Mouse (Mus musculus) testis, adult 2 months (tissue): ENCODE measurements around the gene Ube3c. TPM values are rescaled to one million over a fixed set of nuclear protein-coding genes. Genes with fewer than 3 reads are reported as not detected.

Experiments
- H3K27ac ChIP-seq: fragments of 200-500 bp; 2 replicates; pipeline ENCODE4 v1.5.1; 2012; ENCODE audit warnings: low read depth, low read length; ENCODE audit not compliant: control insufficient read depth, insufficient read depth
- H3K27me3 ChIP-seq: fragments of 200-500 bp; 2 replicates; pipeline ENCODE4 v1.6.1; 2012; ENCODE audit warnings: mild to moderate bottlenecking, low read length, moderate library complexity; ENCODE audit not compliant: control insufficient read depth, insufficient read depth
- H3K36me3 ChIP-seq: fragments of 200-500 bp; 2 replicates; pipeline ENCODE4 v1.6.1; 2012; ENCODE audit warnings: mild to moderate bottlenecking, low read length; ENCODE audit not compliant: control insufficient read depth, insufficient read depth
- H3K4me1 ChIP-seq: fragments of 200-500 bp; 2 replicates; pipeline ENCODE4 v1.6.1; 2012; ENCODE audit warnings: low read length; ENCODE audit not compliant: control insufficient read depth, insufficient read depth
- H3K4me3 ChIP-seq: fragments of 200-500 bp; 2 replicates; pipeline ENCODE4 v1.5.1; 2012; ENCODE audit warnings: low read depth, mild to moderate bottlenecking, low read length, moderate library complexity, mixed read lengths; ENCODE audit not compliant: control insufficient read depth
- CTCF ChIP-seq: fragments of 200-500 bp; IDR thresholded peaks from 2 replicates; pipeline ENCODE4 v1.5.1; 2012; ENCODE audit warnings: low read depth, mild to moderate bottlenecking, inconsistent platforms, low read length, moderate library complexity; ENCODE audit not compliant: control insufficient read depth, insufficient read depth, insufficient replicate concordance
- POLR2A ChIP-seq: fragments of 200-500 bp; IDR thresholded peaks from 2 replicates; pipeline ENCODE4 v1.6.1; 2012; ENCODE audit warnings: low read depth, mild to moderate bottlenecking, inconsistent platforms, low read length, moderate library complexity; ENCODE audit not compliant: control insufficient read depth
- polyA plus RNA-seq: library from polyadenylated mRNA; depleted of rRNA; stranded (reverse); fragments of >200 nt; gene quantifications from 2 replicates; pipeline ENCODE4 v1.2.3, GENCODE M21; 2012; rRNA removed

Ube3c gene
- polyA plus RNA-seq, 1 experiment: 30.5 TPM

DNA sequence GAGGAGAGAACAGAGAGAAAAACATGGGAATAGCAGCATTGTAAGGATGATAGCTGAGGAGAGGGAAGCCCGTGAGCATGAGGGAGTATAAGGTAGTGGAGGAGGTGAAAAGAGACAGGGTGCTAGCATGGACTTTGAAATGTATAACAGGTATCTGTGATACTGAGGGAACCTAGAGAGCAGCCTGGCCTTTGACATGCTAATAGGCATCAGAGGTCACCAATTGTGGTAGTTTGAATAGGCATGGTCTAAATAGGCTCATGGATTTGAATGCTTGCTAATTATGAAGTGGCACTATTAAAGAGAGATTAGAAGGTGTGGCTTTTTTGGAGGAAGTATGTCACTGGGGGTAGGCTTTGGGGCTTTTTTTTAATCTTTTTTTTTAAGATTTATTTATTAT, 143.9 kb downstream of the Ube3c start:
- H3K36me3 ChIP-seq: no peaks in the 10 kb centered on the region
- no peak overlapping the region for H3K4me3 ChIP-seq
- H3K27me3 ChIP-seq: no peaks in the 10 kb centered on the region
- no peaks in the 10 kb centered on the region for H3K4me1 ChIP-seq
- no peak overlapping the region for H3K27ac ChIP-seq
- no peak for TF ChIP-seq POLR2A
- TF ChIP-seq CTCF: no peak

DNA sequence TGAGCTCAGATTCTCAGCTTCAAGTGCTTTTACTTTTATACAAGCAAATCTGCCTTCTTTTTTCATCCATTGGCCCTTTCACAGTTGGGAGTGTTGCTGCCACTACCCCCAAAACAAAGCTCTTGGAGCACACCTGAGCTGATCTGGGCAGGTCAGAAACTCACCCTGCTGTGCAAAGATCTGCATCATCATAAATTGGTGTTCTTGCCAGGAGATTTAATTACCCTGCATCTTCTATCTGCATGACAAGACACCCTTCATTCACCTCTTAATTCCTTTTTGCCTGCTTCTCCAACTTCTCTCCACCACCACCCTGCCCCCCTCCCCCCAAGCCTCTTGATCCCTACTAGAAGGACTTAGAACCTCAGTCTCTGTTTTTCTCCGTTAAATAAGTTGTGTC, 152.1 kb downstream of the Ube3c start:
- H3K4me3 ChIP-seq: no peak overlapping the region
- no peak overlapping the region for H3K27ac ChIP-seq
- no peaks in the 10 kb centered on the region for H3K36me3 ChIP-seq
- no peaks in the 10 kb centered on the region for H3K4me1 ChIP-seq
- no peak for TF ChIP-seq POLR2A
- TF ChIP-seq CTCF: no peak
- H3K27me3 ChIP-seq: no peaks in the 10 kb centered on the region

DNA sequence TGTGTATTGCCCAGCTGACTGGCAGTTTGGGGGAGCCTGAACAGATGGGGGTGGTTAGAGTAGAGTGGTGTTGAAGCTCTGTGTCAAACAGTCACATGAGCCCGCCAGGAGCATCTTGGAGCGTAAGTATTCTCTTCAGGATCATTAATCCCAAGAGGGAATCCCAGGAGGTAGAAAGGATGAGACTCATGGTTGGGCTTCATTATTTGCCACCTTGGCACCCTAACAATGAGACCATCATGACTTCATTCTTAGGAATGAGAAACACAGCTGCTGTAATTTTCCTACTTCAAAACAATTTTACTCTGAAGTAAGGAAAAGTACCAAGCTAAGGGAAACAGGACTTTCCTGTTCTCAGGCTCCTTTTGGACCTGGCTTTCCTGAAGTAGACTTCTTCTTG, 156.3 kb downstream of the Ube3c start:
- no peak overlapping the region for H3K4me3 ChIP-seq
- H3K4me1 ChIP-seq: no peaks in the 10 kb centered on the region
- H3K27ac ChIP-seq: no peak overlapping the region
- H3K27me3 ChIP-seq: no peaks in the 10 kb centered on the region
- no peak for TF ChIP-seq CTCF
- no peaks in the 10 kb centered on the region for H3K36me3 ChIP-seq

Other genes starting within 250 kb of the Ube3c start
- 14.7 and 20.6 TPM in 2 replicates for gene Lmbr1, start 190.9 kb upstream of the Ube3c start, polyA plus RNA-seq
- 7.7 and 8.5 TPM in 2 replicates for gene Nom1, start 134.6 kb upstream of the Ube3c start, polyA plus RNA-seq
- gene Mnx1, start 90.8 kb upstream of the Ube3c start, polyA plus RNA-seq: 0.47 and 0.57 TPM in 2 replicates
- gene Dnajb6, start 166.4 kb downstream of the Ube3c start, polyA plus RNA-seq: 273 and 330 TPM in 2 replicates
- 17.3 and 19.1 TPM in 2 replicates for gene Gm5129, start 166.7 kb downstream of the Ube3c start, polyA plus RNA-seq